Mouse (Mus musculus) right cerebral cortex, adult 18-20 months (tissue): ENCODE measurements at regions not wholly inside any gene's neighbourhood (a gene's known extent, or its start where the extent isn't known, plus 50 kb on each side); places are given as distances from the start of the nearest gene placed in this dataset.

Source experiments
- DNase-seq: peaks from one replicate; pipeline ENCODE4 v3.0.0; 2022; ENCODE audit warnings: mixed read lengths

- DNase-seq: no peak
Measured at GRCm38 (mm10) chr12:94155110-94155858, 1536.7 kb upstream of the Flrt2 start.

- no peak for DNase-seq
Measured at GRCm38 (mm10) chr12:94182358-94182757, 1509.7 kb upstream of the Flrt2 start.

GRCm38 (mm10) chr12:94190620-94191081, 1501.4 kb upstream of the Flrt2 start:
- DNase-seq: no peak

DNA sequence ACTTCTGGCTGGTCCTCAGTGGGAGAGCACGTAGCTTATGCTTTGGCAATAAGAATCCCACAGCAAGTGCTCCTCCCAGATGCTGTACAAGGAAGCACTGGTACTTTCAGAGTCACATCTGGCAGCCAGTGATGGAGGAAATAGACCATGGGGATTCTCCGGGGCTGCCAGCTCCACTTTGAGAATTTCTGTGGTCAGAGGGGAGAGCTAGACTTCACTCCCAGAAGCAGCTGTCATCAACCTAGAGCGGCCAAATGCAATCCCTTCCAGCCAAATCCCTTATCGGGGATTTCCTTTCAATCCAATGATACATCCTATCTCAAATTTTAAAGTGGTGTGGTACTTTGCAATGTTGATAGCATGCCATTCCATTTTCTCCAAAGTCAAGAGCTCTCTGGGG, 1474.1 kb upstream of the Flrt2 start:
- DNase-seq: no peak

DNA sequence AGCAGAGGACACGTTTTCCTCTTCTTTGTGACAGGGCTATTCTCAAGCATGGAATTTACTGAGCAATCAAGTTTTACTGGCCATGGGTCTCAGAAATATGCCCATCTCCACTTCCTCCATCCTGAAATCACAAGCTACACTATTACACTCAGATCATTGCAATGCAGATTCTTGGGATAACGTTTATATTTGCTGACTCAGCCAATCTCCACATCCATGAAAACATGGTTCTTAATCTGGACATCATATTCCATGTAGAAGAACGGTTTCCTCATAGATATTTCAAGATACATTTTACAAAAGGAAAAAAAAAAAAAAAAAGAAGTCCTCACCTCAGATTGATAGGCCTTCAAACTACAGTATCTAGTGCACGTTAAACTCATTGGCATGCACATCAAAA, 1462.1 kb upstream of the Flrt2 start:
- DNase-seq: no peak

GRCm38 (mm10) chr12:94245366-94245765, 1446.7 kb upstream of the Flrt2 start:
- DNase-seq: no peak

- DNase-seq: no peak
Measured at GRCm38 (mm10) chr12:94247362-94247761, 1444.7 kb upstream of the Flrt2 start.

GRCm38 (mm10) chr12:94252957-94253633, 1438.9 kb upstream of the Flrt2 start:
- no peak for DNase-seq

DNA sequence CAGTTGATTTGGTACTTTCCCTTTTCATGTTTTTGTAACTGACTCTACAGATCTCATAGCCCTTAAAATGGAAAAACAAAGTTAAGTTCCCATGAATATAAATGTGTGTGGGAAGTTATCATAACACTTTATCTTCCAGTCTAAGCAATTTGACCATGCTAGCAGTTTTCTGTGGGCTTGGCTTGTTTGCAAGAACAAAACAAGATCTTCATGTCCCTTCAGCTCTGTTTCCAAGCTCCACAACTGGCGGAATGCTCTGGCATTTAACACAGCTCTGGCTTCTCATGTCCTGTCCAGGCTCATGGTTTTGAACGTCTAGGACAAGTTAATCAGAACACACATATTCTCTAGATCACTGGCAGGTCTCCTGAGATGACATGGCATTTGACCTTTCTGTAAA, 1411.1 kb upstream of the Flrt2 start:
- peak; percentile 22 for DNase-seq

- no peak for DNase-seq
Measured at GRCm38 (mm10) chr12:94282931-94283330, 1409.1 kb upstream of the Flrt2 start.

DNA sequence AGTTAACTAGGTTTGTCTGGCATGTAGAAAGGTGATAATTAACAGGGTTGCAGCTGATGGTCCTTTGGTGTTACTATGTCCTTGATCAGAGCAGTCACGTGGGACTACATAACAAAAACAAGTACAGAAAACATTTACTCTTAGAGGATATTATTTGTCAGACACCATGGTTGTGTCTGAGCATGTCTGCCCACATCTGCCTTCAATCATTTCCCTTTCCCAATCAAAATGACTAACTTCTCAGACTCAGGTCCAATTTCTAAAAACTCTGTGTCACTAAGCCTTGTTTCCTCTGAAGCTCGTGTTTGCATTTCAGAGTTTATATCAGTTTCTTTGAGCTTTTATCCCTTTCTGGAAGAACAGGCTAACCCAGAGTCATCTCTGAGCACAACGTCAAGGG, 1408.5 kb upstream of the Flrt2 start:
- DNase-seq: no peak

GRCm38 (mm10) chr12:94297864-94298263, 1394.2 kb upstream of the Flrt2 start:
- DNase-seq: no peak

- no peak for DNase-seq
Measured at GRCm38 (mm10) chr12:94332351-94332750, 1359.7 kb upstream of the Flrt2 start.

DNA sequence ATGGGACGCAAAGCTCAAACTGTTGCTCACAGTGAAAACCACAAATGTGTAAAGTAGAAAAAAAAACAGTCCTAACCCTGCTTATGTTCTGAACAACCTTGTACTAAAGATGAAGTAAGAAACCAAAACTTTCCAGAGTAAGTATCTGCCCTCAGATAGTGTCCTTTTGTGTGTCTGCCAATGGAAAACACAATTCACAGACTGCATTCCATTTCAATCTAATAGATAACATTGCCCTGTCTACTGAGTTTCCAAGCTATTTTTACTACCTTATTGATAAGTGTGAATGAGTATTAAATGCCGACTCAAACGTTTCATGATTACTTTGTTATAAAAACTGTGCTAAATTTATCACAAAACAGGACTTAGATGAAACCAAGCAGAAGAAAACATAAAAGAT, 1357.4 kb upstream of the Flrt2 start:
- DNase-seq: no peak

GRCm38 (mm10) chr12:94349623-94350156, 1342.3 kb upstream of the Flrt2 start:
- no peak for DNase-seq

DNA sequence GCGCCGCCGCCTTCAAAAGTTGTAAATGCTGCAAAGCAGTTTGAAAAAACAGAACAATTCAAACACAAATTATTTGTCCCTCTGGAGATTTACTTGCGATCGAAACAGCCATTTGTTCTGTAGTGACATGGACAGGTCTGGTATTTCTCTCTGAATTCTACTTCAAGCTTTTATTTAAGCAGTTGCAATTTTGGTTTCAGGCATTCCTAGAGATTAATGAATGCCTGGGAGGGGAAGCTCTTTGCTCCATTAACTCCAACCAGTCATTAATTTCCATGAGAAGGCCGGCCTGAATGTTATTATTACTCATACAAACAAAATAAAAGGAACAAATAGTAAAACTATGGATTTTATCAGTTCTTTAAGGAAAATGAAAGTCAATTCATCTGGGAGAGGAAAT, 1327.8 kb upstream of the Flrt2 start:
- no peak for DNase-seq

DNA sequence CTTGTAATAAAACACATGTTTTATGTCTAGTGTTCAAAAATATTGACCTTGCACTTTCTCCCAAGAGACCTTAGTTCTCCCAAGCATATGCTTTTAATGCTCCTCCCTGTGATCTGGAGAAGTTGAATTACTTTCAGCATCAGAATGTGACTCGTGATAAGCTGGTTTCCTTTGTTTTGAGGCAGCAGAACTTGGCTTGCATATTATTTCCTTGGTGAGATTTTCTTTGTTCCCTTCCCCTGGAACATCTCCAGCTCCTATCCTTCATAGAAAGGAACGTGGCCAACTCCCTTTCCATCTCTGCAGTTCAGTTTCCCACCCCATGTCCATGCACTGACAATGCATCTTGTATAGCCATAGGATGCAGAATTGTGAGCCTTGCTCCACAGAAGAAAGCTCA, 1292.0 kb upstream of the Flrt2 start:
- no peak for DNase-seq

- no peak for DNase-seq
Measured at GRCm38 (mm10) chr12:94420918-94421317, 1271.1 kb upstream of the Flrt2 start.

GRCm38 (mm10) chr12:94421743-94422142, 1270.3 kb upstream of the Flrt2 start:
- no peak for DNase-seq

DNA sequence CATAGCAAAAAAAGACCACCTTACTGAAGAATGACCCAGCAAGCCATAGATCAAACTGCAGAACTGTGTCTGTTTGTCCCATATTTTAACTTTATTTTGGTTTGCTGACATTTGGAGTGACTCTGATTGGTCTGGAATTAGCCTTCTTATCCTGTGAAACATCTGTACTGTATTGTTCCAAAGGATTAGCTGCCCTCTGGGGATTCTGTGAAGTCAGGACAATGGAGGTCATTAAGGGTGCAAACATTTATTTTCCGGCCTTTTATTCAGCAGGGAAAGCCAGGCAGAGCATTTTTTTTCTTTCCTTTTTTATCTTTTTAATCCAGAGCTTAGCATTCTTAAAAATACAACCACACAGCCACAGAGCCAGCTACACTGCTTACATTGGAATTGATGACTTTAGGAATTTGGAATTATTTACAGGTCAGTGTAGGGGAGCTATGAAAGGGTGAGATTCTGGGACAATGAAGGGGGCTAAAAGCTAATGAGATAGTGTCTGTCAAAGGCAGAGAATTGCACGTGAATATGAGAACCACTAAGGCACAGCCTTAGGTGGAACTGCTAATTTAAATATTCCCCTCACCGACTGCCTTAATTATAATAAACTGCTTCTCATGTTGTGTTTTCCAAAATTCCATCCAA, 1267.6 kb upstream of the Flrt2 start:
- no peak for DNase-seq

- DNase-seq: no peak
Measured at GRCm38 (mm10) chr12:94449517-94449916, 1242.5 kb upstream of the Flrt2 start.

GRCm38 (mm10) chr12:94468027-94468426, 1224.0 kb upstream of the Flrt2 start:
- no peak for DNase-seq

DNA sequence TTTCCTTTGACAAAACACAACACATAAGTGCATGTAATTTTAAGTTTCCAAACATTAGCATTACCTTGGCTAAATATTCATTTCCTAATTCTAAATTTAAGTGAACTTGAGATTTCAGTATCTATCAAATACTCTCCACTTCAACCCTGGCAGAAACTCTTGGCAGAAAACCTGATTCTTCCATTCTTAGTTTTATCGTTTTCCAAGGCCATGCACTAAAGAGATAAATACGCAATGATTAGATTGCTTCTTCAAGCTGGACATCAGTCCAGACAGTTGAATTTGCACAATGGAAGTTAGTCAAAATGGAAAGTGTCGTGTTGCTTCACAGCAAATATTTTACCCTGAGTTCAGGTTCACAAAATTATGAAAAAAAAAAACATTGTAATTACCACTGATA, 1223.4 kb upstream of the Flrt2 start:
- no peak for DNase-seq

- DNase-seq: no peak
Measured at GRCm38 (mm10) chr12:94469850-94470249, 1222.2 kb upstream of the Flrt2 start.
